Mouse (Mus musculus) kidney, embryonic 15.5 days (tissue): Measurements from ENCODE around the gene Olfr1555-ps1. TPM values are rescaled to one million over a fixed set of nuclear protein-coding genes. Genes with fewer than 3 reads are reported as not detected.
"Not testable (repeated sequence)": the region's sequence is repeated elsewhere in the genome, so short reads cannot be mapped to it uniquely, and the experiment has no call there.

Experiments used
- ATAC-seq: fragments of 200-750 bp; cut with Nextera tagmentation; replicated peaks from 2 replicates; pipeline ENCODE4 v1.8.0; 2017; ENCODE audit warnings: moderate TSS enrichment; ENCODE audit not compliant: low FRiP score
- H3K27ac ChIP-seq: fragments of 300-500 bp; sonication (generic); 2 replicates; pipeline ENCODE4 v1.5.1; 2015; ENCODE audit warnings: mild to moderate bottlenecking, inconsistent platforms
- H3K27me3 ChIP-seq: fragments of 300-500 bp; sonication (generic); 2 replicates; pipeline ENCODE4 v1.6.1; 2015; ENCODE audit warnings: inconsistent platforms
- H3K36me3 ChIP-seq: fragments of 300-500 bp; sonication (generic); 2 replicates; pipeline ENCODE4 v1.6.1; 2015; ENCODE audit warnings: inconsistent platforms
- H3K4me1 ChIP-seq: fragments of 300-500 bp; sonication (generic); 2 replicates; pipeline ENCODE4 v1.6.1; 2015; ENCODE audit warnings: inconsistent platforms
- H3K4me2 ChIP-seq: fragments of 300-500 bp; sonication (generic); 2 replicates; pipeline ENCODE4 v1.6.1; 2015; ENCODE audit warnings: moderate library complexity, mild to moderate bottlenecking, inconsistent platforms
- H3K4me3 ChIP-seq: fragments of 300-500 bp; sonication (generic); replicated peaks from 2 replicates; pipeline ENCODE4 v1.5.1; 2015; ENCODE audit warnings: mild to moderate bottlenecking, inconsistent platforms
- H3K9ac ChIP-seq: fragments of 300-500 bp; sonication (generic); 2 replicates; pipeline ENCODE4 v1.6.1; 2015; ENCODE audit warnings: mild to moderate bottlenecking, inconsistent platforms
- H3K9me3 ChIP-seq: fragments of 300-500 bp; sonication (generic); replicated peaks from 2 replicates; pipeline ENCODE4 v1.6.1; 2016; ENCODE audit warnings: inconsistent platforms
- WGBS: fragments of 180-500 bp; shearing (Covaris S2); methylation state at CpG from one replicate; pipeline ENCODE4 v1.1.7; 2015; ENCODE audit warnings: mixed read lengths; 5-methylcytosine and 5-hydroxymethylcytosine counted together
- polyA plus RNA-seq: library from polyadenylated mRNA; unstranded; fragments of >200 nt; fragmentation: Nextera tagmentation; extraction: Ambion mirVana; gene quantifications from 2 replicates; pipeline ENCODE4 v1.2.1, GENCODE M21; 2015

The Olfr1555-ps1 gene
- polyA plus RNA-seq, result not detected in 2 replicates

DNA sequence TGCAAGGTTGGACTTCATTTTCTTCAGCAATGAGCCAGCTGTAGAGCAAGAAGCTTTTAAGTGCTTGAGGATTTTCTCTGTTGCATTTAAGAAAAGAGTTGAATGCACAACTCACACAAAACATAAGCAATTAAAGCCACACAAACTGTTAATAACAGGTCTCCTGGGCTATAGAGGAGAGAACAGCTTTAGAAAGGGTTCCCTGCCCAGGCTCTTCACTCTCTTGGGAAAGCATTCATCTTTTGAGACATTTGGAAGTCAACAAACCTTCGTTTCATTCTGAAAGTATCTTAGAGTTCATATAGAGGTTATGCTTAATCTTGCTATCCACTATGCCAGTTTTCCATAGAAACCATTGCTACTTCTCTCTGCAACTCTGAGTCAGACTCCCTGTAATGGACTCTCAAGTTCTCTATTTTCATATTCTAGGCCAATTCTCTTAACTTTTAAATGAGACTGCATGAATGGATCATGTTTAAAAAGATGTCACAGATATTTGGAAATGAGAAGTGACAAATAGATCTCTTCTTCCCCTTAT is at the start of gene Olfr1555-ps1:
Gene Olfr1555-ps1 (minus strand): TSS at position 51 of the 538 bp plus-strand sequence.
- H3K4me2 ChIP-seq, H3K27me3 ChIP-seq, H3K9me3 ChIP-seq, H3K4me1 ChIP-seq, H3K9ac ChIP-seq, H3K27ac ChIP-seq, ATAC-seq, H3K4me3 ChIP-seq, H3K36me3 ChIP-seq: not testable (repeated sequence)
- WGBS, result 47% methylated on average over 1 of the region's 1 CpGs

DNA sequence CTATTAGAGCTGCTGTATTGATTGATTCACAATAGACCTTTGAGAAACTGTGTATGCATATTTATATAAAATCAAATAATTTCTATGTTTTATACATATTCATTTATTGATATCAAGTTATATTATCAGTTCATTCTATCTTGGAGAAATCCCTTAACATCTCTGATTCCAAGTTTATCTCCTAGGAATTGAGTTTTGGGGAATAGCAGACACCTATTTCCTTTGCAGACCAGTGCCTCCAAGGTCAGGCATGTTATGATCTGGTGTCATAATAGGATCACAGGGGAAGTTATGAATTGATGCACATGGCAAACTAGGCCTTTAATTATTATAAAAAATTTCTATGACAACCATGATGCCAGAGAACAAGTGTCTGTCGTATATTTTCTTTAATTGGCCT is 30.4 kb upstream of the Olfr1555-ps1 start, which contains the start of gene Olfr1431:
Gene Olfr1431 (plus strand): TSS at position 301 of the 400 bp plus-strand sequence.
- Histone ChIP-seq H3K4me1 (no peaks in the 10 kb centered on the region), H3K4me3 (no peak within 1 kb of the TSS), H3K9ac (no peak within 1 kb of the TSS), H3K27ac (no peak within 1 kb of the TSS), H3K27me3 (no peaks in the 10 kb centered on the region), H3K4me2 (no peak within 1 kb of the TSS), H3K9me3 (no peaks in the 10 kb centered on the region), H3K36me3 (no peaks in the 10 kb centered on the region)
- WGBS, result 67% methylated on average over 1 of the region's 1 CpGs
- ATAC-seq, result no peak

DNA sequence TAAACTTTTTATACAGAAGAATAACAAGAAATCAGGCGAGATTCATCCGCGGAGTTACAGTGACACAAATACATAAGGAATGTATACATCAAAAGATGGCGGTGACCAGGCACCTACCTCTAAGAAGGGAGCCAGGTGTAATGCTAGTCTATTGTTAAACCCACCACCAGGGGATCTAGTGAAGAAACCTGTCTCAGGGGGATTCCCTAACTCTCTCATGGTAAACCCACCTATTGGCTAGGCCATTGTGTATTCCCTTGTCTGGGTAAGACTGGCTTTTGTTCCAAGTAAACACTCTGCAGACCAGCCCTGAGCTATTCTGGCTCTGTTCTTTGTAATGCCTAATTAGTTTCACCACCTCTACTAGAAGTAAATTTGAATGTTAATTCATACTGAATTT is 29.2 kb upstream of the Olfr1555-ps1 start:
- not testable (repeated sequence) for H3K9ac ChIP-seq, H3K36me3 ChIP-seq, H3K4me2 ChIP-seq, H3K9me3 ChIP-seq, ATAC-seq, H3K27me3 ChIP-seq, H3K4me1 ChIP-seq, H3K27ac ChIP-seq, H3K4me3 ChIP-seq
- WGBS, result 87% methylated on average over 4 of the region's 4 CpGs

DNA sequence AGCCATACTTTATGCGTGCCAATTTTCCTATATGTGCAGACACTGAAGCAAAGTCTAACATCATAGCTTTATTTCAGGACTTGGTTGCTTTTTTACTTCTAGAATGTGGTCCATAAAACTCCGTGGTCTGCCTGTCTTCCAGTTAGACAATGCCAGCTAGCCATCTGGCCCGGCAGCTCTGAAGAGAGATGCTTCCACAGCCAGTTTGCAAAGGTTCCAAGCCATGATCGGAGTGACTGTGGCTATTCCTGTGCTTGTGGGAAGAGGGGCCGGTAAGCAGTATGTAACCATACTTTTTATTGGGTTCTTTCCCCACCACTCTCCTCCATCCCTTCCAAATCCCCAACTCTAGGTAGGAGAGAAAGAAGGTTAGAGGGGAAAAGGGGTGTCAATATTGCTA is 5.5 kb upstream of the Olfr1555-ps1 start:
- not testable (repeated sequence) for H3K4me2 ChIP-seq, H3K36me3 ChIP-seq, H3K9me3 ChIP-seq, H3K27me3 ChIP-seq, ATAC-seq, H3K4me1 ChIP-seq, H3K4me3 ChIP-seq, H3K27ac ChIP-seq, H3K9ac ChIP-seq
- WGBS, result 87% methylated on average over 5 of the region's 5 CpGs

DNA sequence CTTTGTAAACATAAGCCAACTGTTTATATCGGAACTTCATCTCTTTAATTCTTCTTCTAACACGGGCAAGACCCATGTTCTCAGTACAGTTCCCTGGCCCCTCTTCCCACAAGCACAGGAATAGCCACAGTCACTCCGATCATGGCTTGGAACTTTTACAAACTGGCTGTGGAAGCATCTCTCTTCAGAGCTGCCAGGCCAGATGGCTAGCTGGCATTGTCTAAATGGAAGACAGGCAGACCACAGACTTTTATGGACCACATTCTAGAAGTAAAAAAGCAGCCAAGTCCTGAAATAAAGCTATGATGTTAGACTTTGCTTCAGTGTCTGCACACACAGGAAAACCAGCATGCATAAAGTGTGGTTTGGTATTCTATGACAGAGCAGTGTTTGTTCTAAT is 24.5 kb downstream of the Olfr1555-ps1 start:
- Histone ChIP-seq H3K4me2 (no peak overlapping the region), H3K4me3 (no peak overlapping the region), H3K4me1 (no peaks in the 10 kb centered on the region), H3K27me3 (no peaks in the 10 kb centered on the region), H3K36me3 (no peaks in the 10 kb centered on the region), H3K9ac (no peak overlapping the region), H3K9me3 (no peaks in the 10 kb centered on the region), H3K27ac (no peak overlapping the region)
- 90% methylated on average over 3 of the region's 3 CpGs for WGBS
- ATAC-seq, result no peak

DNA sequence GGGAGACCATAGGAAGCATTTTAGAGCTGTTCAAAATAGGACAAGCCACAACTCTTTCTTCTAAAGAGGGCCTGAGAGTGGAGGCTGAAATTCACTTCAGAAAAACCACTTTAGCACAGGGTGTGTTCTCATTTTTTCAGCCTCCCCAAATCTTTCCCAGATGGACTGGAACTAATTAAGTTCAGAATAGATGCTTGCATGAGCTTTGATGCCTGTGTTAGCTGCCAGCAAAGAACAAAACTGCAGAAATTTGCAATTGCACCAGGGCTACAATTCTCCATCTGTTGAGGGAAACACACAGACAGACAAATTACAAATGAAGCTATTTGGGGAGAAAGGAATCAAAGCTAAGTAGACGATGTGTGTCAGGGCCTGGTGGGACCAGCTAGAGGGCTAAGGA is 26.6 kb downstream of the Olfr1555-ps1 start:
- H3K4me1 ChIP-seq, result no peaks in the 10 kb centered on the region
- H3K9ac ChIP-seq, result no peak overlapping the region
- WGBS, result 57% methylated on average over 1 of the region's 1 CpGs
- H3K4me2 ChIP-seq, result no peak overlapping the region
- H3K27me3 ChIP-seq, result no peaks in the 10 kb centered on the region
- no peaks in the 10 kb centered on the region for H3K9me3 ChIP-seq
- no peaks in the 10 kb centered on the region for H3K36me3 ChIP-seq
- no peak for ATAC-seq
- H3K27ac ChIP-seq, result no peak overlapping the region
- no peak overlapping the region for H3K4me3 ChIP-seq

DNA sequence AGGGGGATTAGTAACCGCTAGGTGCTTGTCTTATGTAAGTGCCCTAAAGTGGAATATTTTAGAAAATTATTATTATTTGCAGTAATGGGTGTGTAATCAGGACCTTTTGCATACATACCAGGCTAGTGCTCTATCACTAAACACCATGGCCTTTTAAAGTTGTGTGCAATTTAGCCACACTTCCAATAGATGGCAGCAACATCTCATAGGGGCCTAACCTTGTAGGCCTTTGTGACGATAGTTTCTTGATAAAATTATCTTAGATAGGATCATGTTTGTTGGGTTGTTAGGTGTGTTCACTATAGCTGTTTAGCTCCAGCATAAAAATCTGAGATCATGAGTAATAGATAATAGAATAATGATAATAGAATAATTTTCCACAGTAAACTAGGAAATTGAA is 35.6 kb downstream of the Olfr1555-ps1 start:
- no peaks in the 10 kb centered on the region for H3K36me3 ChIP-seq
- ATAC-seq, result no peak
- no peaks in the 10 kb centered on the region for H3K27me3 ChIP-seq
- WGBS, result 34% methylated on average over 2 of the region's 2 CpGs
- no peak overlapping the region for H3K27ac ChIP-seq
- no peaks in the 10 kb centered on the region for H3K9me3 ChIP-seq
- no peak overlapping the region for H3K9ac ChIP-seq
- no peak overlapping the region for H3K4me3 ChIP-seq
- no peak overlapping the region for H3K4me2 ChIP-seq
- no peaks in the 10 kb centered on the region for H3K4me1 ChIP-seq

DNA sequence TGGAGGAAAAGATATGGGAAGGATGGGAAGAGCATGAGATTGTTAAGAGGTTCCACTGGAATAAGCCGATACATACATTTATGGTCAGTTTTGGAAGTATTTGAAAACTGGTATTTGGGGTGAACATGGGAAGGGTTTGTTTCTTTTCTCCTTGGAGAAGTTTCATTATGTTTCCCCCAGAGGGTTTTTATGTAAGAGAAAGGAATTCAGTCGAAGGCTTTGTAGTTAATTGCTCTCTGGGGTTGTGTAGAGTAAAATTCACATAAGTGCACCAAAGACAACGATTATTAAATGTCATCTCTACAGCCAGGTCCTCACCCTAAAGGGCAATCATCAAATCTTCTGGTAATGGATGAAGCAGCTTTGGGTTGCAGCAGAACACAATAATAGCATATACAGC is 46.8 kb downstream of the Olfr1555-ps1 start, which contains the start of gene Olfr76:
Gene Olfr76 (minus strand): TSS at position 101 of the 400 bp plus-strand sequence.
- Histone ChIP-seq H3K4me2 (no peak within 1 kb of the TSS), H3K27ac (no peak within 1 kb of the TSS), H3K36me3 (no peaks in the 10 kb centered on the region), H3K9ac (no peak within 1 kb of the TSS), H3K9me3 (no peaks in the 10 kb centered on the region), H3K27me3 (no peaks in the 10 kb centered on the region), H3K4me1 (no peaks in the 10 kb centered on the region), H3K4me3 (no peak within 1 kb of the TSS)
- 77% methylated on average over 3 of the region's 3 CpGs for whole genome bisulfite sequencing
- ATAC-seq, result no peak

DNA sequence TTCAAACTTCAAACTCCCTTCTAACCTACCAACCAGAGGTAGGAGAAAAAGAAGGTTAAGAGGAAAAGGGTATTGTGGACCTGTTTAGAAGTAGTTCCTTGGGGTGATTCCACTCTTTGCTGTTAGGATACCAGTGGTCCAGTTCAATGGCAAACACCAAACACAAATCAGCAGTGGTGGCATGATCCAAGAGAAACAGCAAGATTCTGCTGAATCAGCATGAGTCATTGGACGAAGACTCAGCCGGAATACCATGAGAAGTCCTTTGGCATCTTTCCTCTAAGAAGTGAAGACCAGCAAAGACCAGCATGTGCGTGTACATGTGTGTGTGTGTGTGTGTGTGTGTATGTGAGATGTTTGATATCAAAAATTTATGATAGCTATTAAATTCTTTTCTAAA is 53.4 kb downstream of the Olfr1555-ps1 start:
- Histone ChIP-seq H3K27ac (no peak overlapping the region), H3K4me1 (no peaks in the 10 kb centered on the region), H3K9ac (no peak overlapping the region), H3K27me3 (no peaks in the 10 kb centered on the region), H3K36me3 (no peaks in the 10 kb centered on the region), H3K4me3 (no peak overlapping the region), H3K9me3 (no peaks in the 10 kb centered on the region), H3K4me2 (no peak overlapping the region)
- no peak for ATAC-seq
- WGBS, result 89% methylated on average over 3 of the region's 3 CpGs

DNA sequence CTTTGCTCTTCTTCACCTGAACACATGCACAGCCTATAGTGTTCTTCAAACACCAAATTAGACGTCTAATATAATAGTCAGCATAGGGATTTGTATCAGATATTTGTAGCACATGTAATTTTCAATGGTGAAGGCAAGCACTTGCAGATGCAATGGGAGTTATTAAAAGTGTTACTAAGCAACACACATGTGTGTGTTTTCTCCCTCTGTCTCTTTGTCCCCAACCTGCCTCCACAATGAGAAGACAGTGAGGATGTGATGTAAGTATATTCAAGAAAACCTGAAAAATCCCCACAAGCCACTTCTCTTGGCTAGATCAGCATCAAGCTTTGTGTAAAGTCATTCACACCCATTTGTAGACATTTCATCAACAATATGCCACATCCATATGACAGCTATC is 54.1 kb downstream of the Olfr1555-ps1 start, which contains the start of gene Olfr1428:
Gene Olfr1428 (minus strand): TSS at position 101 of the 400 bp plus-strand sequence.
- Histone ChIP-seq H3K9me3 (no peaks in the 10 kb centered on the region), H3K9ac (no peak within 1 kb of the TSS), H3K27me3 (no peaks in the 10 kb centered on the region), H3K27ac (no peak within 1 kb of the TSS), H3K4me3 (no peak within 1 kb of the TSS), H3K4me2 (no peak within 1 kb of the TSS), H3K36me3 (no peaks in the 10 kb centered on the region), H3K4me1 (no peaks in the 10 kb centered on the region)
- 77% methylated on average over 1 of the region's 1 CpGs for WGBS
- no peak for ATAC-seq

Other genes starting within 250 kb of the Olfr1555-ps1 start
- 3.9 and 4.2 TPM in 2 replicates for gene Osbp, start 204.2 kb downstream of the Olfr1555-ps1 start, polyA plus RNA-seq
- not detected in 2 replicates for gene Olfr1423, start 128.8 kb downstream of the Olfr1555-ps1 start, polyA plus RNA-seq
- gene Olfr1424, start 107.4 kb downstream of the Olfr1555-ps1 start, polyA plus RNA-seq, result not detected in 2 replicates
- gene Olfr1425, start 92.4 kb downstream of the Olfr1555-ps1 start, polyA plus RNA-seq, result not detected in 2 replicates
- not detected in 2 replicates for gene Olfr1426, start 78.1 kb downstream of the Olfr1555-ps1 start, polyA plus RNA-seq
- not detected in 2 replicates for gene Olfr1427, start 66.8 kb downstream of the Olfr1555-ps1 start, polyA plus RNA-seq
- gene Olfr1428, start 54.2 kb downstream of the Olfr1555-ps1 start, polyA plus RNA-seq, result not detected in 2 replicates
- not detected in 2 replicates for gene Olfr76, start 46.9 kb downstream of the Olfr1555-ps1 start, polyA plus RNA-seq
- gene Olfr1431, start 30.5 kb upstream of the Olfr1555-ps1 start, polyA plus RNA-seq, result not detected in 2 replicates
- not detected in 2 replicates for gene Olfr1432, start 62.5 kb upstream of the Olfr1555-ps1 start, polyA plus RNA-seq
- gene Olfr262, start 71.5 kb upstream of the Olfr1555-ps1 start, polyA plus RNA-seq, result not detected in 2 replicates
- gene Olfr235, start 90.9 kb upstream of the Olfr1555-ps1 start, polyA plus RNA-seq, result not detected in 2 replicates
- gene Olfr1434, start 109.7 kb upstream of the Olfr1555-ps1 start, polyA plus RNA-seq, result not detected in 2 replicates
- gene Olfr1436, start 129.0 kb upstream of the Olfr1555-ps1 start, polyA plus RNA-seq, result not detected in 2 replicates
- not detected in 2 replicates for gene Olfr1437, start 155.0 kb upstream of the Olfr1555-ps1 start, polyA plus RNA-seq
- not detected in 2 replicates for gene Olfr1438-ps1, start 165.8 kb upstream of the Olfr1555-ps1 start, polyA plus RNA-seq
- gene Olfr1440, start 217.2 kb upstream of the Olfr1555-ps1 start, polyA plus RNA-seq, result not detected in 2 replicates
- gene Olfr1441, start 247.3 kb upstream of the Olfr1555-ps1 start, polyA plus RNA-seq, result not detected in 2 replicates